Mouse (Mus musculus) kidney, embryonic 15.5 days (tissue): ENCODE measurements around the gene Gm20696. TPM values are rescaled to one million over a fixed set of nuclear protein-coding genes. Genes with fewer than 3 reads are reported as not detected.

Source experiments
- ATAC-seq: fragments of 200-750 bp; cut with Nextera tagmentation; replicated peaks from 2 replicates; pipeline ENCODE4 v1.8.0; 2017; ENCODE audit warnings: moderate TSS enrichment; ENCODE audit not compliant: low FRiP score
- H3K27ac ChIP-seq: fragments of 300-500 bp; sonication (generic); 2 replicates; pipeline ENCODE4 v1.5.1; 2015; ENCODE audit warnings: mild to moderate bottlenecking, inconsistent platforms
- H3K27me3 ChIP-seq: fragments of 300-500 bp; sonication (generic); 2 replicates; pipeline ENCODE4 v1.6.1; 2015; ENCODE audit warnings: inconsistent platforms
- H3K36me3 ChIP-seq: fragments of 300-500 bp; sonication (generic); 2 replicates; pipeline ENCODE4 v1.6.1; 2015; ENCODE audit warnings: inconsistent platforms
- H3K4me1 ChIP-seq: fragments of 300-500 bp; sonication (generic); 2 replicates; pipeline ENCODE4 v1.6.1; 2015; ENCODE audit warnings: inconsistent platforms
- H3K4me2 ChIP-seq: fragments of 300-500 bp; sonication (generic); 2 replicates; pipeline ENCODE4 v1.6.1; 2015; ENCODE audit warnings: moderate library complexity, mild to moderate bottlenecking, inconsistent platforms
- H3K4me3 ChIP-seq: fragments of 300-500 bp; sonication (generic); replicated peaks from 2 replicates; pipeline ENCODE4 v1.5.1; 2015; ENCODE audit warnings: mild to moderate bottlenecking, inconsistent platforms
- H3K9ac ChIP-seq: fragments of 300-500 bp; sonication (generic); 2 replicates; pipeline ENCODE4 v1.6.1; 2015; ENCODE audit warnings: mild to moderate bottlenecking, inconsistent platforms
- H3K9me3 ChIP-seq: fragments of 300-500 bp; sonication (generic); replicated peaks from 2 replicates; pipeline ENCODE4 v1.6.1; 2016; ENCODE audit warnings: inconsistent platforms
- WGBS: fragments of 180-500 bp; shearing (Covaris S2); methylation state at CpG from one replicate; pipeline ENCODE4 v1.1.7; 2015; ENCODE audit warnings: mixed read lengths; 5-methylcytosine and 5-hydroxymethylcytosine counted together
- polyA plus RNA-seq: library from polyadenylated mRNA; unstranded; fragments of >200 nt; fragmentation: Nextera tagmentation; extraction: Ambion mirVana; gene quantifications from 2 replicates; pipeline ENCODE4 v1.2.1, GENCODE M21; 2015

Gm20696 gene
- polyA plus RNA-seq, 1 experiment from 2014 or later = 4.0 TPM

GRCm38 (mm10) chr6:99600168-99600793 is 66.3 kb downstream of the Gm20696 start:
- ATAC-seq = peak; percentile 69; the same call in 1 of the 2 replicates
- no peaks in the 10 kb centered on the region for H3K27me3 ChIP-seq
- H3K36me3 ChIP-seq = no peaks in the 10 kb centered on the region
- H3K4me3 ChIP-seq = no peak overlapping the region
- H3K4me2 ChIP-seq = peak overlapping the region; percentile 36
- no peak overlapping the region for H3K9ac ChIP-seq
- peaks cover 16% of the 10 kb centered on the region for H3K4me1 ChIP-seq
- no peaks in the 10 kb centered on the region for H3K9me3 ChIP-seq
- no peak overlapping the region for H3K27ac ChIP-seq
- 27% methylated on average over 10 of the region's 10 CpGs for WGBS

GRCm38 (mm10) chr6:99599651-99600050 is 66.9 kb downstream of the Gm20696 start:
- peak overlapping the region; percentile 36 for H3K4me2 ChIP-seq
- 0 out of 2 replicates have a peak overlapping the region, but pooled peaks have one; percentile 13 for H3K27ac ChIP-seq
- peaks cover 16% of the 10 kb centered on the region for H3K4me1 ChIP-seq
- 15% methylated on average over 8 of the region's 8 CpGs for WGBS
- no peaks in the 10 kb centered on the region for H3K27me3 ChIP-seq
- no peak for ATAC-seq
- H3K4me3 ChIP-seq = no peak overlapping the region
- no peaks in the 10 kb centered on the region for H3K9me3 ChIP-seq
- 0 out of 2 replicates have a peak overlapping the region, but pooled peaks have one; percentile 21 for H3K9ac ChIP-seq
- no peaks in the 10 kb centered on the region for H3K36me3 ChIP-seq

- 62% methylated on average over 5 of the region's 5 CpGs for WGBS
- Histone ChIP-seq H3K4me1 (peaks cover 16% of the 10 kb centered on the region), H3K27me3 (no peaks in the 10 kb centered on the region), H3K36me3 (no peaks in the 10 kb centered on the region), H3K9ac (no peak overlapping the region), H3K9me3 (no peaks in the 10 kb centered on the region), H3K27ac (0 out of 2 replicates have a peak overlapping the region, but pooled peaks have one; percentile 13), H3K4me2 (no peak overlapping the region), H3K4me3 (no peak overlapping the region)
- no peak for ATAC-seq
These were observed 67.4 kb downstream of the Gm20696 start for GRCm38 (mm10) chr6:99599229-99599628.

- WGBS = 67% methylated on average over 6 of the region's 6 CpGs
- no peak overlapping the region for H3K9ac ChIP-seq
- no peak overlapping the region for H3K27ac ChIP-seq
- H3K27me3 ChIP-seq = no peaks in the 10 kb centered on the region
- no peaks in the 10 kb centered on the region for H3K9me3 ChIP-seq
- H3K4me1 ChIP-seq = no peaks in the 10 kb centered on the region
- H3K4me2 ChIP-seq = no peak overlapping the region
- H3K36me3 ChIP-seq = no peaks in the 10 kb centered on the region
- no peak overlapping the region for H3K4me3 ChIP-seq
- ATAC-seq = no peak
These were observed 89.6 kb downstream of the Gm20696 start for GRCm38 (mm10) chr6:99577040-99577439.

GRCm38 (mm10) chr6:99575633-99576032 is 91.0 kb downstream of the Gm20696 start:
- no peak for ATAC-seq
- H3K36me3 ChIP-seq = no peaks in the 10 kb centered on the region
- H3K4me3 ChIP-seq = no peak overlapping the region
- H3K9me3 ChIP-seq = no peaks in the 10 kb centered on the region
- H3K4me1 ChIP-seq = no peaks in the 10 kb centered on the region
- H3K27me3 ChIP-seq = no peaks in the 10 kb centered on the region
- H3K9ac ChIP-seq = no peak overlapping the region
- H3K4me2 ChIP-seq = no peak overlapping the region
- H3K27ac ChIP-seq = no peak overlapping the region
- 73% methylated on average over 6 of the region's 6 CpGs for WGBS

- H3K27me3 ChIP-seq = no peaks in the 10 kb centered on the region
- WGBS = 91% methylated on average over 2 of the region's 2 CpGs
- no peaks in the 10 kb centered on the region for H3K9me3 ChIP-seq
- no peak overlapping the region for H3K9ac ChIP-seq
- no peak overlapping the region for H3K4me2 ChIP-seq
- H3K27ac ChIP-seq = no peak overlapping the region
- ATAC-seq = no peak
- no peaks in the 10 kb centered on the region for H3K36me3 ChIP-seq
- H3K4me1 ChIP-seq = no peaks in the 10 kb centered on the region
- no peak overlapping the region for H3K4me3 ChIP-seq
These were observed 93.3 kb downstream of the Gm20696 start for GRCm38 (mm10) chr6:99573343-99573742.

GRCm38 (mm10) chr6:99572071-99572470 is 94.5 kb downstream of the Gm20696 start:
- Histone ChIP-seq H3K4me1 (no peaks in the 10 kb centered on the region), H3K4me3 (no peak overlapping the region), H3K9me3 (no peaks in the 10 kb centered on the region), H3K27me3 (no peaks in the 10 kb centered on the region), H3K27ac (no peak overlapping the region), H3K4me2 (no peak overlapping the region), H3K36me3 (no peaks in the 10 kb centered on the region), H3K9ac (no peak overlapping the region)
- no peak for ATAC-seq
- 73% methylated on average over 5 of the region's 5 CpGs for WGBS

- 39% methylated on average over 8 of the region's 8 CpGs for WGBS
- no peaks in the 10 kb centered on the region for H3K27me3 ChIP-seq
- no peak overlapping the region for H3K4me3 ChIP-seq
These were observed 99.7 kb downstream of the Gm20696 start for GRCm38 (mm10) chr6:99566921-99567320.

GRCm38 (mm10) chr6:99564766-99565165 is 101.8 kb downstream of the Gm20696 start:
- 73% methylated on average over 3 of the region's 3 CpGs for WGBS
- Histone ChIP-seq H3K9me3 (no peaks in the 10 kb centered on the region), H3K27me3 (no peaks in the 10 kb centered on the region)

More at GRCm38 (mm10) chr6:99566921-99567320, 99.7 kb downstream of the Gm20696 start:
- H3K36me3 ChIP-seq = no peaks in the 10 kb centered on the region
- no peak overlapping the region for H3K27ac ChIP-seq
- H3K4me1 ChIP-seq = no peaks in the 10 kb centered on the region
- no peak overlapping the region for H3K4me2 ChIP-seq
- no peak overlapping the region for H3K9ac ChIP-seq
- ATAC-seq = no peak
- H3K9me3 ChIP-seq = no peaks in the 10 kb centered on the region

GRCm38 (mm10) chr6:99556950-99557349 is 109.6 kb downstream of the Gm20696 start:
- Histone ChIP-seq H3K9me3 (no peaks in the 10 kb centered on the region), H3K36me3 (no peaks in the 10 kb centered on the region), H3K4me1 (no peaks in the 10 kb centered on the region), H3K4me3 (no peak overlapping the region), H3K9ac (no peak overlapping the region), H3K27ac (no peak overlapping the region), H3K4me2 (no peak overlapping the region), H3K27me3 (no peaks in the 10 kb centered on the region)
- WGBS = 81% methylated on average over 5 of the region's 5 CpGs
- no peak for ATAC-seq

More at GRCm38 (mm10) chr6:99564766-99565165, 101.8 kb downstream of the Gm20696 start:
- Histone ChIP-seq H3K4me1 (no peaks in the 10 kb centered on the region), H3K27ac (no peak overlapping the region), H3K4me3 (no peak overlapping the region), H3K4me2 (no peak overlapping the region), H3K9ac (no peak overlapping the region), H3K36me3 (no peaks in the 10 kb centered on the region)
- no peak for ATAC-seq

GRCm38 (mm10) chr6:99552816-99553215 is 113.8 kb downstream of the Gm20696 start:
- ATAC-seq = no peak
- Histone ChIP-seq H3K4me1 (no peaks in the 10 kb centered on the region), H3K27ac (no peak overlapping the region), H3K36me3 (no peaks in the 10 kb centered on the region), H3K9ac (no peak overlapping the region), H3K27me3 (no peaks in the 10 kb centered on the region), H3K4me3 (no peak overlapping the region), H3K4me2 (no peak overlapping the region), H3K9me3 (no peaks in the 10 kb centered on the region)
- 35% methylated on average over 1 of the region's 1 CpGs for WGBS

- Histone ChIP-seq H3K27ac (no peak overlapping the region), H3K27me3 (no peaks in the 10 kb centered on the region), H3K4me1 (no peaks in the 10 kb centered on the region), H3K36me3 (no peaks in the 10 kb centered on the region), H3K4me2 (no peak overlapping the region), H3K9ac (no peak overlapping the region), H3K9me3 (no peaks in the 10 kb centered on the region), H3K4me3 (no peak overlapping the region)
- 90% methylated on average over 2 of the region's 2 CpGs for WGBS
- no peak for ATAC-seq
These were observed 120.2 kb downstream of the Gm20696 start for GRCm38 (mm10) chr6:99546416-99546815.

- Histone ChIP-seq H3K9me3 (no peaks in the 10 kb centered on the region), H3K4me1 (no peaks in the 10 kb centered on the region), H3K4me3 (no peak overlapping the region), H3K9ac (no peak overlapping the region), H3K27me3 (no peaks in the 10 kb centered on the region), H3K27ac (no peak overlapping the region), H3K36me3 (no peaks in the 10 kb centered on the region), H3K4me2 (no peak overlapping the region)
- 60% methylated on average over 6 of the region's 6 CpGs for WGBS
- ATAC-seq = no peak
These were observed 121.2 kb downstream of the Gm20696 start for GRCm38 (mm10) chr6:99545437-99545836.
